Mouse (Mus musculus) lung, adult 2 months (tissue): Measurements from ENCODE around the gene Ablim1.

Experiments
- CTCF ChIP-seq: fragments of 200-500 bp; IDR thresholded peaks from 2 replicates; pipeline ENCODE4 v1.5.1; 2011; ENCODE audit warnings: mild to moderate bottlenecking, low read length, control low read depth; ENCODE audit not compliant: insufficient read depth
- POLR2A ChIP-seq: fragments of 200-500 bp; IDR thresholded peaks from 2 replicates; pipeline ENCODE4 v1.6.1; 2011; ENCODE audit warnings: low read depth, mild to moderate bottlenecking, control low read depth, low read length, borderline replicate concordance; ENCODE audit errors: extremely low read depth

DNA sequence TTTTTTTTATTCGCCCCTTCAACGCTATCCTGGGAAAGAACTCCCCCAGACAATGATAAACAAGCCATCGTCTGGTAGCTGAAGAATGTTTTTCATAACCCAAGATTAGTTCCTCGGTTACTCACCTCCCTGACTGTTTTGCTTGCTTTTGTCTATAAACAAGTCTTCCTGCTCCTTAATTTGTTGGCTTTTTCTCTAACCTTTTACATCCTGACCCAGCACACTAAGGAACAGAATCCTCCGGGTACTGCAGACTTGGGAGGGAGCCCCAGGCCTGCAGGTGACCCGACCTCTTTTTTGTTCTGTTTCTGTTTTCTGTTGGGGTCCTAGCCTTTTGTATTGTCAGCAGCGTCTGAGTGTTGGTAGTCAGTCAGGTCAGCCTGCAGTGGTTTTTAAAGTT lies 48.4 kb upstream of the Ablim1 start:
- TF ChIP-seq CTCF = no peak
- TF ChIP-seq POLR2A = no peak
